Mouse (Mus musculus): ENCODE data around the gene Ccn1. TPM values are rescaled to one million over a fixed set of nuclear protein-coding genes. Genes with fewer than 3 reads are reported as not detected.

Gene Ccn1
- polyA plus RNA-seq, 1 experiment: 2.8 TPM

GRCm38 (mm10) chr3:145600801-145601200, 49.0 kb downstream of the Ccn1 start:
- no peak for TF ChIP-seq POLR2A (IDR thresholded peaks at IDR 0.05; ENCODE audit: borderline replicate concordance, insufficient read depth, low read length)
- TF ChIP-seq CTCF (IDR thresholded peaks at IDR 0.05; ENCODE audit: borderline replicate concordance, insufficient read depth, low read depth, low read length): no peak
- no peaks in the 10 kb centered on the region for H3K4me1 ChIP-seq (ENCODE audit: control insufficient read depth, insufficient read depth, low read length)
- H3K4me3 ChIP-seq (replicated peaks; ENCODE audit: insufficient read depth, low read depth, low read length): no peak overlapping the region
- DNase-seq: no peak
- H3K27ac ChIP-seq (ENCODE audit: insufficient read depth, low read length): no peak overlapping the region
- H3K27me3 ChIP-seq (ENCODE audit: control insufficient read depth, insufficient read depth, low read length): no peaks in the 10 kb centered on the region
- WGBS: 96% methylated on average over 6 of the region's 6 CpGs

- no peaks in the 10 kb centered on the region for H3K4me1 ChIP-seq (ENCODE audit: control insufficient read depth, insufficient read depth, low read length)
- no peak overlapping the region for H3K4me3 ChIP-seq (replicated peaks; ENCODE audit: insufficient read depth, low read depth, low read length)
- no peaks in the 10 kb centered on the region for H3K27me3 ChIP-seq (ENCODE audit: control insufficient read depth, insufficient read depth, low read length)
- TF ChIP-seq POLR2A (IDR thresholded peaks at IDR 0.05; ENCODE audit: borderline replicate concordance, insufficient read depth, low read length) (no peak), CTCF (IDR thresholded peaks at IDR 0.05; ENCODE audit: borderline replicate concordance, insufficient read depth, low read depth, low read length) (no peak; the same call in 1 of the 2 replicates)
- 97% methylated on average over 7 of the region's 7 CpGs for WGBS
- H3K27ac ChIP-seq (ENCODE audit: insufficient read depth, low read length): no peak overlapping the region
- DNase-seq: no peak
These were observed 50.7 kb downstream of the Ccn1 start for GRCm38 (mm10) chr3:145599059-145599458.

Other genes starting within 250 kb of the Ccn1 start
- 13.3 and 13.4 TPM in 2 replicates for gene Znhit6, start 73.8 kb downstream of the Ccn1 start, polyA plus RNA-seq (2012; rRNA removed)
- 69.3 and 70.3 TPM in 2 replicates for gene Ddah1, start 108.7 kb upstream of the Ccn1 start, polyA plus RNA-seq (2012; rRNA removed)

Data from cerebellum, adult 2 months (tissue).